Mouse (Mus musculus) intestine, embryonic 16.5 days (tissue): ENCODE data around the gene BC016579. TPM values are rescaled to one million over a fixed set of nuclear protein-coding genes. Genes with fewer than 3 reads are reported as not detected.

Source experiments
- ATAC-seq: fragments of 200-750 bp; cut with Nextera tagmentation; 2 replicates; pipeline ENCODE4 v1.8.0; 2017; ENCODE audit warnings: moderate TSS enrichment, moderate library complexity
- H3K27ac ChIP-seq: fragments of 300-500 bp; sonication (generic); 2 replicates; pipeline ENCODE4 v1.5.1; 2014; ENCODE audit warnings: mild to moderate bottlenecking, low read length
- H3K27me3 ChIP-seq: fragments of 300-500 bp; sonication (generic); replicated peaks from 2 replicates; pipeline ENCODE4 v1.6.1; 2014; ENCODE audit warnings: low read length, control low read depth, mixed read lengths; ENCODE audit not compliant: control insufficient read depth, insufficient read depth
- H3K36me3 ChIP-seq: fragments of 300-500 bp; sonication (generic); 2 replicates; pipeline ENCODE4 v1.6.1; 2014; ENCODE audit warnings: low read length, control low read depth; ENCODE audit not compliant: control insufficient read depth, insufficient read depth
- H3K4me1 ChIP-seq: fragments of 300-500 bp; sonication (generic); 2 replicates; pipeline ENCODE4 v1.6.1; 2014; ENCODE audit warnings: low read length, control low read depth, mixed read lengths; ENCODE audit not compliant: control insufficient read depth, insufficient read depth
- H3K4me2 ChIP-seq: fragments of 300-500 bp; sonication (generic); 2 replicates; pipeline ENCODE4 v1.6.1; 2014; ENCODE audit warnings: low read depth, low read length, control low read depth
- H3K4me3 ChIP-seq: fragments of 300-500 bp; sonication (generic); 2 replicates; pipeline ENCODE4 v1.5.1; 2014; ENCODE audit warnings: mild to moderate bottlenecking, low read length
- H3K9ac ChIP-seq: fragments of 300-500 bp; sonication (generic); 2 replicates; pipeline ENCODE4 v1.6.1; 2014; ENCODE audit warnings: low read depth, low read length
- H3K9me3 ChIP-seq: fragments of 300-500 bp; sonication (generic); 2 replicates; pipeline ENCODE4 v1.6.1; 2016; ENCODE audit warnings: low read length, control low read depth; ENCODE audit not compliant: control insufficient read depth
- WGBS: fragments of 180-500 bp; shearing (Covaris S2); extraction: QIAGEN DNeasy Blood & Tissue Kit; methylation state at CpG from one replicate; pipeline ENCODE4 v1.1.7; 2014; 5-methylcytosine and 5-hydroxymethylcytosine counted together
- polyA plus RNA-seq: library from polyadenylated mRNA; unstranded; fragments of >200 nt; fragmentation: Nextera tagmentation; extraction: Ambion mirVana; gene quantifications from 2 replicates; pipeline ENCODE4 v1.2.1, GENCODE M21; 2015

The BC016579 gene
- polyA plus RNA-seq, 1 experiment from 2014 or later, result 4.8 TPM

GRCm38 (mm10) chr16:45608481-45608954, 45.4 kb downstream of the BC016579 start:
- ATAC-seq, result peak; percentile 86
- WGBS, result 19% methylated on average over 4 of the region's 4 CpGs
- H3K4me1 ChIP-seq, result peaks cover 11% of the 10 kb centered on the region
- H3K27me3 ChIP-seq, result no peaks in the 10 kb centered on the region
- H3K27ac ChIP-seq, result peak overlapping the region; percentile 27; the same call in 1 of the 2 replicates
- no peak overlapping the region for H3K9ac ChIP-seq
- H3K4me2 ChIP-seq, result no peak overlapping the region
- H3K4me3 ChIP-seq, result no peak overlapping the region
- no peaks in the 10 kb centered on the region for H3K36me3 ChIP-seq
- no peaks in the 10 kb centered on the region for H3K9me3 ChIP-seq

- Histone ChIP-seq H3K4me2 (no peak overlapping the region), H3K27me3 (no peaks in the 10 kb centered on the region), H3K36me3 (no peaks in the 10 kb centered on the region), H3K4me3 (no peak overlapping the region), H3K4me1 (no peaks in the 10 kb centered on the region), H3K9me3 (no peaks in the 10 kb centered on the region), H3K27ac (no peak overlapping the region), H3K9ac (no peak overlapping the region)
- no peak for ATAC-seq
These were observed 58.4 kb downstream of the BC016579 start for GRCm38 (mm10) chr16:45595494-45595893.

- no peak overlapping the region for H3K4me3 ChIP-seq
- H3K27me3 ChIP-seq, result no peaks in the 10 kb centered on the region
- H3K4me1 ChIP-seq, result no peaks in the 10 kb centered on the region
- no peak for ATAC-seq
- no peak overlapping the region for H3K27ac ChIP-seq
- H3K36me3 ChIP-seq, result no peaks in the 10 kb centered on the region
- H3K9me3 ChIP-seq, result no peaks in the 10 kb centered on the region
- H3K4me2 ChIP-seq, result no peak overlapping the region
- WGBS, result 63% methylated on average over 1 of the region's 1 CpGs
- H3K9ac ChIP-seq, result no peak overlapping the region
These were observed 60.2 kb downstream of the BC016579 start for GRCm38 (mm10) chr16:45593656-45594055.

- ATAC-seq, result no peak
- no peaks in the 10 kb centered on the region for H3K4me1 ChIP-seq
- H3K4me3 ChIP-seq, result no peak overlapping the region
These were observed 71.4 kb downstream of the BC016579 start for GRCm38 (mm10) chr16:45582512-45582911.

GRCm38 (mm10) chr16:45579883-45580282, 74.0 kb downstream of the BC016579 start:
- WGBS, result 62% methylated on average over 12 of the region's 12 CpGs
- Histone ChIP-seq H3K36me3 (no peaks in the 10 kb centered on the region), H3K9me3 (no peaks in the 10 kb centered on the region), H3K27ac (no peak overlapping the region), H3K4me1 (no peaks in the 10 kb centered on the region), H3K27me3 (no peaks in the 10 kb centered on the region), H3K4me2 (no peak overlapping the region), H3K4me3 (no peak overlapping the region), H3K9ac (no peak overlapping the region)
- no peak for ATAC-seq

More at GRCm38 (mm10) chr16:45582512-45582911, 71.4 kb downstream of the BC016579 start:
- H3K36me3 ChIP-seq, result no peaks in the 10 kb centered on the region
- H3K4me2 ChIP-seq, result no peak overlapping the region
- H3K27me3 ChIP-seq, result no peaks in the 10 kb centered on the region
- no peaks in the 10 kb centered on the region for H3K9me3 ChIP-seq
- no peak overlapping the region for H3K9ac ChIP-seq
- no peak overlapping the region for H3K27ac ChIP-seq
- 36% methylated on average over 2 of the region's 2 CpGs for WGBS

Other genes with a start within 250 kb of the BC016579 start
- gene Cd200, start 245.0 kb downstream of the BC016579 start, polyA plus RNA-seq, result 34.4 and 35.4 TPM in 2 replicates
- 2.1 and 2.4 TPM in 2 replicates for gene Gm609, start 161.1 kb downstream of the BC016579 start, polyA plus RNA-seq
- 7.2 and 7.6 TPM in 2 replicates for gene Gm17783, start 122.0 kb downstream of the BC016579 start, polyA plus RNA-seq
- gene Slc9c1, start 118.8 kb downstream of the BC016579 start, polyA plus RNA-seq, result 0.05 TPM in 1 of 2 replicates, not detected in the other
- 0.12 and 0.40 TPM in 2 replicates for gene Gcsam, start 43.7 kb downstream of the BC016579 start, polyA plus RNA-seq
- 0.12 and 0.15 TPM in 2 replicates for gene Tmprss7, start 39.6 kb upstream of the BC016579 start, polyA plus RNA-seq
- 21.0 and 24.7 TPM in 2 replicates for gene Tagln3, start 70.5 kb upstream of the BC016579 start, polyA plus RNA-seq
- 29.3 and 35.2 TPM in 2 replicates for gene Abhd10, start 88.9 kb upstream of the BC016579 start, polyA plus RNA-seq